Mouse (Mus musculus) adrenal gland (tissue): ENCODE data around the gene Smlr1.

ENCODE experiments used
- intact Hi-C: fragments of 180-260 bp; cut with DNase I; formaldehyde crosslinking; loops from one replicate; pipeline ENCODE4 v1.15.1; 2025

Gene Smlr1

DNA sequence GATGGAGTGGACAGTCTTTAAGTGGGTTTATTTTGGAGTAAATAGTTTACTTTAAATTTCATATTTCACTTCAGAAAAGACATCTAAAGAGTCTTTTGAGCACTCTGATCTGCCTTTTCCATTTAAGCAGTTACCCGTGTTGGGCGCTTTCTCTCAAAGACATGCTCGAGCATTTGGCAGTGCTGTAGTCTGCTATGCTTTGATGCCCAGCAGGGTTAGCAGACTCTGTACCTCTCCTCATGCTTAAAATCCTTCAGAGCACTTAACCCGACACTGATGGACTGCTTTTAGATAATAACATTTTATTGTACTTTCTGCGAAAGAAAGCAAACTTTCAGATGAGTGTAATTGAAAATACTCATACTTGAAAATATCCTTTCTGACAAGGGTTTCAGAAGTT, 32.8 kb downstream of the Smlr1 start:
- intact Hi-C loops, result no loop called here

GRCm38 (mm10) chr10:25499323-25500071, 36.6 kb downstream of the Smlr1 start:
- intact Hi-C loops, result no loop called here

GRCm38 (mm10) chr10:25488456-25488855, 47.6 kb downstream of the Smlr1 start:
- intact Hi-C loops, result loop anchor here (1.0 kb wide), 1 partner anchor 220 kb away; no protein-coding TSS in a partner anchor

GRCm38 (mm10) chr10:25482791-25483190, 53.3 kb downstream of the Smlr1 start:
- intact Hi-C loops, result no loop called here

- intact Hi-C loops, result no loop called here
Observed at GRCm38 (mm10) chr10:25479716-25480115, 56.4 kb downstream of the Smlr1 start.
